In the genomic region with DNA sequence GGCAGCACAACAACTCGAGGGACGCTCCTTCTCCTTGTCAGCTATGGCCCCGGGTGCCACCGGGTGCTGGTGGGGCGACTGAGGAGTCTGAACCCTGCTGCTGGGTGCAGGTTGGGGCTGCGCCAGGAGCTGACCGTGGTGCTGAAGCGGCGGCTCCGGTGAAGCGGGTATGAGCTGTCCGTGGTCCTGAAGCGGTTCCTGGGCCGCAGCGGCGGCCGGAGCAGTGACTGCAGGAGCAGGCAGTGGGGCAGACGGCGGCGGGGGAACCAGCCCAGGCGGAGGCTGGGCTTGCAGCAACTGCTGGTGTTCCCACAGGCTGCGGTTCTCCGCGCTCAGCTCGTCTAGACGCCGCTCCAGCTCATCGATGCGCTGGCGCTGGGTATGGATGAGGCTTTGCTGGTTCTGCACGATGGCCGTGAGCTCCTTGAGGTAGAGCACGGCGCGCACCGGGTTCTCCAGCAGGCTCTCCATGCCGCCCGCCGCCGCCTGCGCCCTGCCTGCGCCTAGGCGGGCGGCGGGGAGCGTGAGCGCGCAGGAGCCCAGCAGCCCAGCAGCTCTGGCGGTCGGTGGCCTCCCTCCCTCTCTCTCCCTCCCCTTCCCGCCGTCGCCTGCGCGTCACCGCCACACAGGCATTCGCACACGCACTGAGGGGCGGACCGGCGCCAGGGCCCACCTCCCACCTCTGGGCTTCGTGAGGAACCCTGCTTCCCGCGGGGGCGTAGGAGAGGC, we compare ENCODE assay signal across 8 mouse cellular contexts. TPM values are rescaled to one million over a fixed set of nuclear protein-coding genes. Genes with fewer than 3 reads are reported as not detected.
DNase-seq lines count a peak whose midpoint lies in the region; ATAC-seq and TF ChIP-seq lines count a peak whose summit lies in the region.

A gene (minus strand): TSS at position 586 of the 729 bp plus-strand sequence.

- H3K4me1 ChIP-seq in limb, embryonic 11.5 days (ENCODE audit: control insufficient read depth, insufficient read depth, low read length) = 0 out of 2 replicates have a peak, but pooled peaks cover 3% of the 10 kb centered on the region
- peaks cover 32% of the 10 kb centered on the region for H3K4me1 ChIP-seq in midbrain, embryonic 13.5 days (replicated peaks)
- H3K4me1 ChIP-seq in spleen, adult 2 months (ENCODE audit: control insufficient read depth, insufficient read depth, insufficient read length) = no peaks in the 10 kb centered on the region

- peak within 1 kb of the TSS; percentile 72 for H3K4me2 ChIP-seq in limb, embryonic 11.5 days (ENCODE audit: low read depth, severe bottlenecking)
- H3K4me2 ChIP-seq in midbrain, embryonic 13.5 days (replicated peaks) = peak within 1 kb of the TSS; percentile 70

- H3K4me3 ChIP-seq in limb, embryonic 11.5 days (ENCODE audit: low read depth, low read length) = peak within 1 kb of the TSS; percentile 28
- peak within 1 kb of the TSS; percentile 57 for H3K4me3 ChIP-seq in midbrain, embryonic 13.5 days (replicated peaks)
- H3K4me3 ChIP-seq in spleen, adult 2 months (ENCODE audit: extremely low read depth, insufficient read depth, insufficient read length) = no peak within 1 kb of the TSS

- no peak within 1 kb of the TSS for H3K9ac ChIP-seq in limb, embryonic 11.5 days (ENCODE audit: low read length)
- peak within 1 kb of the TSS; percentile 78 for H3K9ac ChIP-seq in midbrain, embryonic 13.5 days (replicated peaks)

- under 1% methylated on average over 54 of the region's 65 CpGs for WGBS in limb, embryonic 11.5 days
- 0% methylated on average over 51 of the region's 65 CpGs for WGBS in midbrain, embryonic 13.5 days
- 5% methylated on average over 64 of the region's 65 CpGs for WGBS in spleen, adult 2 months

- DNase-seq in adrenal gland, adult 8-10 months = peak; percentile 79
- DNase-seq in embryo, embryonic 11.5 days (ENCODE audit: low read depth, low spot score) = peak; percentile 81
- peak; percentile 72 to 90 for DNase-seq in heart, adult 18-20 months
- DNase-seq in kidney, adult 18-20 months = peak; percentile 91
- DNase-seq in limb, embryonic 11.5 days (ENCODE audit: low spot score) = peak; percentile 99
- peak; percentile 8 to 43 for DNase-seq in spleen, adult 2 months (ENCODE audit: low read depth in 1 of 2, low spot score in 2 of 2)

- no peak for TF ChIP-seq POLR2A in spleen, adult 2 months (IDR thresholded peaks at IDR 0.05; ENCODE audit: low read depth, low read length)

- H3K27ac ChIP-seq in limb, embryonic 11.5 days (replicated peaks; ENCODE audit: low read depth, low read length) = no peak within 1 kb of the TSS
- peak within 1 kb of the TSS; percentile 95 for H3K27ac ChIP-seq in midbrain, embryonic 13.5 days
- no peak within 1 kb of the TSS for H3K27ac ChIP-seq in spleen, adult 2 months (ENCODE audit: insufficient read depth, low read length)

- no peak for TF ChIP-seq CTCF in spleen, adult 2 months (IDR thresholded peaks at IDR 0.05; ENCODE audit: extremely low read depth, insufficient read depth, insufficient read length, insufficient replicate concordance)

- no peaks in the 10 kb centered on the region for H3K36me3 ChIP-seq in limb, embryonic 11.5 days (ENCODE audit: control insufficient read depth, insufficient read depth, low read length)
- no peaks in the 10 kb centered on the region for H3K36me3 ChIP-seq in midbrain, embryonic 13.5 days
- H3K36me3 ChIP-seq in spleen, adult 2 months (ENCODE audit: control insufficient read depth, insufficient read depth, low read length) = no peaks in the 10 kb centered on the region

- peak; percentile 96 for ATAC-seq in limb, embryonic 11.5 days (ENCODE audit: insufficient number of reproducible peaks, low FRiP score, low TSS enrichment, low read depth)
- peak; percentile 96 for ATAC-seq in midbrain, embryonic 13.5 days
- ATAC-seq in inflammation-experienced regulatory T-cells, adult 6 months = no peak

- peaks cover 15% of the 10 kb centered on the region for H3K27me3 ChIP-seq in limb, embryonic 11.5 days (ENCODE audit: control insufficient read depth, insufficient read depth, low read length)
- H3K27me3 ChIP-seq in midbrain, embryonic 13.5 days = peaks cover 19% of the 10 kb centered on the region
- H3K27me3 ChIP-seq in spleen, adult 2 months (ENCODE audit: control insufficient read depth, insufficient read depth, low read length) = peaks cover 6% of the 10 kb centered on the region; the same call in 1 of the 2 replicates

- no peaks in the 10 kb centered on the region for H3K9me3 ChIP-seq in limb, embryonic 11.5 days (ENCODE audit: control insufficient read depth, low read length)
- no peaks in the 10 kb centered on the region for H3K9me3 ChIP-seq in midbrain, embryonic 13.5 days

RNA-seq across cellular contexts. Expression of the gene that starts here (rescaled TPM):
- 1 to 10 TPM; 6.9 to 10.0 (median 8.1) TPM for total RNA-seq in adrenal gland, adult 8-10 months (2022)
- under 1 TPM; 0.41 to 0.62 TPM for total RNA-seq in heart, adult 18-20 months (2021)
- polyA plus RNA-seq in limb, embryonic 11.5 days (2014; fragmentation: Nextera tagmentation; extraction: Ambion mirVana) = 0.07 TPM in 1 of 2 replicates, not detected in the other
- 6.7 and 7.0 TPM in 2 replicates for polyA plus RNA-seq in midbrain, embryonic 13.5 days (2015; fragmentation: Nextera tagmentation; extraction: Ambion mirVana)
- polyA plus RNA-seq in spleen, adult 2 months (2012; rRNA removed) = not detected in 2 replicates
- polyA plus RNA-seq in inflammation-experienced regulatory T-cells, adult 6 months (2017; shearing (Covaris generic)) = not detected

Comparison
In these comparisons a context has a peak if more than half of its experiments do, and no peak if none do; other contexts are left out.
1. RNA of the gene that starts here (total RNA-seq): 6.9 to 10.0 TPM in adrenal gland, adult 8-10 months; 0.41 to 0.62 TPM in heart, adult 18-20 months; every median in the first group is over 4 times any median in the second.
2. Peak in DNase-seq in heart, adult 18-20 months; RNA of the gene not detected or under 1 TPM.
3. Peak in DNase-seq, ATAC-seq, H3K4me3 ChIP-seq and H3K4me2 ChIP-seq in limb, embryonic 11.5 days; RNA of the gene not detected or under 1 TPM.
4. Peak in DNase-seq in spleen, adult 2 months; RNA of the gene not detected or under 1 TPM.
5. DNase-seq: peak in every context shown above with its lines; median percentile 99 in limb, embryonic 11.5 days; 91 in kidney, adult 18-20 months; 81 in embryo, embryonic 11.5 days; 81 in heart, adult 18-20 months; 79 in adrenal gland, adult 8-10 months; 26 in spleen, adult 2 months.